Mouse (Mus musculus) kidney, postnatal 10 days (tissue): ENCODE results near the gene Adig.
A peak's percentile ranks its signal among the peaks of the same experiment; 100 is the strongest.

Experiments used
- DNase-seq: peaks from one replicate; pipeline ENCODE4 v3.0.0; 2021; ENCODE audit warnings: mixed read lengths

Adig gene

GRCm38 (mm10) chr2:158501836-158502812, at the start of gene Adig:
Adig (plus strand) TSS chr2:158502612.
- DNase-seq, result no peak

- DNase-seq, result no peak
Measured at GRCm38 (mm10) chr2:158456451-158456850, 46.0 kb upstream of the Adig start.

- no peak for DNase-seq
Measured at GRCm38 (mm10) chr2:158457610-158458009, 44.8 kb upstream of the Adig start.

- DNase-seq, result no peak
Measured at GRCm38 (mm10) chr2:158462450-158462849, 40.0 kb upstream of the Adig start.

GRCm38 (mm10) chr2:158474159-158474558, 28.3 kb upstream of the Adig start:
- DNase-seq, result no peak

- DNase-seq, result no peak
Measured at GRCm38 (mm10) chr2:158477640-158478039, 24.8 kb upstream of the Adig start.

- DNase-seq, result no peak
Measured at GRCm38 (mm10) chr2:158498457-158498856, 4.0 kb upstream of the Adig start.

- DNase-seq, result no peak
Measured at GRCm38 (mm10) chr2:158503226-158503625, 814 bp downstream of the Adig start.

GRCm38 (mm10) chr2:158503671-158504070, 1.3 kb downstream of the Adig start:
- no peak for DNase-seq

- no peak for DNase-seq
Measured at GRCm38 (mm10) chr2:158506475-158506874, 4.1 kb downstream of the Adig start.

GRCm38 (mm10) chr2:158507046-158507445, 4.6 kb downstream of the Adig start:
- no peak for DNase-seq

- DNase-seq, result peak; percentile 84
Measured at GRCm38 (mm10) chr2:158510665-158511064, 8.3 kb downstream of the Adig start.

GRCm38 (mm10) chr2:158512528-158512927, 10.1 kb downstream of the Adig start, which contains the start of gene Arhgap40:
Arhgap40 (plus strand) TSS chr2:158512796.
- DNase-seq, result no peak

GRCm38 (mm10) chr2:158513821-158514336, 11.5 kb downstream of the Adig start:
- no peak for DNase-seq

GRCm38 (mm10) chr2:158518583-158518982, 16.2 kb downstream of the Adig start:
- no peak for DNase-seq

- DNase-seq, result no peak
Measured at GRCm38 (mm10) chr2:158519071-158519470, 16.7 kb downstream of the Adig start.

GRCm38 (mm10) chr2:158519800-158520199, 17.4 kb downstream of the Adig start:
- no peak for DNase-seq

GRCm38 (mm10) chr2:158523060-158523459, 20.6 kb downstream of the Adig start:
- DNase-seq, result peak; percentile 73

- DNase-seq, result peak; percentile 26
Measured at GRCm38 (mm10) chr2:158524129-158524860, 21.9 kb downstream of the Adig start.

GRCm38 (mm10) chr2:158534090-158534489, 31.7 kb downstream of the Adig start:
- peak; percentile 75 for DNase-seq

- no peak for DNase-seq
Measured at GRCm38 (mm10) chr2:158534559-158534958, 32.1 kb downstream of the Adig start.

GRCm38 (mm10) chr2:158539433-158540305, 37.3 kb downstream of the Adig start:
- DNase-seq, result no peak
